Mouse (Mus musculus) testis, postnatal 10 days (tissue): Measurements from ENCODE around the gene Pgbd1.
A peak's percentile ranks its signal among the peaks of the same experiment; 100 is the strongest.

ENCODE experiments used
- DNase-seq: peaks from one replicate; pipeline ENCODE4 v3.0.0; 2021; ENCODE audit warnings: low spot score

Gene Pgbd1

DNA sequence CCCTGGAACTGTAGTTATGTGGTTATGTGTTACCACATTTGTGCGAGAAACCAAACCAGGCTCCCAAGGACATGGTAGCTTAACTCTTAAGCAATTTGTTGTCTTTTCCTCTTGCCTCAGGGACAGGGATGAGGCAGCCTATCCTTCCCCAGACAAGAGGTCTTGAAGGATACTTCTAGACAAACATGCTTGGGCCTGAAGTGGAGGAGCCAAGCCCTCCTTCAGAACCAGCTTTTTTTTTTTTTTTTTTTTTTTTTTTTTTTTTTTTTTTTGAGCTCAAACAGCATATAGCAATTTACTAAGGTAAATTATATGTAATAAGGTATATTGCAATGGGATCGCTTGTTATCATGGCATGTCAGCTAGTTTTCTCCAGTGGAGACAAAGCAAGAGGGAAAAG, 25.1 kb downstream of the Pgbd1 start:
- DNase-seq = no peak

DNA sequence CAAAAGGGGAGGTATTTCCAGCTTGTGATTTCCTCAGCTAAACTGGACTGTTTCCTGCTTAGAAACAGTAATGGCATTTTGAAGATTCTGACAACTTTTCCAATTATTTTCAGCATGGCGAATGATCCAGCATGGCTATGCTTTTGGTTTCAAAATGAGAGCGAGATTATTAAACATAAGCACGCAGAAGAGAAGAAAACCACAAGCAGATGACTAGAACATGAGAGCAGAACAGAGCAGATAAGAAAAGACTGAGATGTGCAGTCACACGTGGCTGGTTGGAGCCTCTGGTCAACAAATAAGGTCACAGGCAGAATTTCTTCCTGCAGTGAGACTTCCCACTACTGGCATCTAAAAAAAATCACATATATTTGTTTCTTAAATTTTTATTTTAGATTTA, 25.6 kb downstream of the Pgbd1 start:
- no peak for DNase-seq

DNA sequence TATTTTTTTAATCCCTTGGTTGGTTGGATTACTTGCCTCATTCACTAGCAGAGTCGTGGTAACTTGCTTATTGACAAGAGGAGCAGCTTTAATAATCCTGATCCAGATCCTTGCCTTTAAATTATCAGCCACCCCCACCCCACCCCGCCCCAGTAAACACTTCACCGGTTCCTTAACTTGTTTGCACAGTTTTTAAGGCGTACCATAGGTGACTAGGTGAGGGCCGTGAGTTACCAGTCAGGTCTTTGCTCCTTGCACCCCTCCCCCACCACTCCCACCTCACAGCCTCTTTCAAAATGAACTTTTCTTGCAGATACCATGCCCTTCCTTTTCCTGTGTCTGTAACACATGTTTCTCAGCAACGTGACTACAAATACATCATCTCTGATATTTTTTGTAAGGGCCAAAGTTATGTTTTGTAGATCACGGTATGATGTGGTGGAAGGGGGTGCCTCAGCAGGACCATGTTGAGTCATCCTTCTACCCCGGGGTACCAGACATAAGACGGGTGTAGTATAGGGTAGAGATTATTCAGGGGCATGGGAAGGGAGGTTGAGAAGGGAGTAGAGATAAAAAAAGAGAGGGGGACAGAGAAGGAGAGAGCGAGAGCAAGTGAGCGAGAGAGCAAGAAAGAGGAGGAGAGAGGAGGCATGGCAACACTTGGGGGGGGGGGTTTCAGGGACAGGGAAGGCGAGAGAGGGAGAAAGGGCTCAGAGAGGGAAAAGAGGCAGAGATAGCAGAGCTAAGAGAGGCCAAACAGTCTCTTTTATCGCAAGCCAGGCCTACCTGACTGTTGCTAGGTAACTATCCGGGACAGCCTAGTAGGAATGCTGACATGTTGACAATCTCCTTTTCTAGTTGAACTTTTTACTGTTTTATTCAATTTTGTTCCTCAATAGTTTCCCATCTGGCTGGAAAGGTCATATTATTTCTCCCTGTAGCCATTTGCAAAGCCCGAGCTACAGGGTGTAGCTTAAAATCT, 26.3 kb downstream of the Pgbd1 start:
- no peak for DNase-seq

DNA sequence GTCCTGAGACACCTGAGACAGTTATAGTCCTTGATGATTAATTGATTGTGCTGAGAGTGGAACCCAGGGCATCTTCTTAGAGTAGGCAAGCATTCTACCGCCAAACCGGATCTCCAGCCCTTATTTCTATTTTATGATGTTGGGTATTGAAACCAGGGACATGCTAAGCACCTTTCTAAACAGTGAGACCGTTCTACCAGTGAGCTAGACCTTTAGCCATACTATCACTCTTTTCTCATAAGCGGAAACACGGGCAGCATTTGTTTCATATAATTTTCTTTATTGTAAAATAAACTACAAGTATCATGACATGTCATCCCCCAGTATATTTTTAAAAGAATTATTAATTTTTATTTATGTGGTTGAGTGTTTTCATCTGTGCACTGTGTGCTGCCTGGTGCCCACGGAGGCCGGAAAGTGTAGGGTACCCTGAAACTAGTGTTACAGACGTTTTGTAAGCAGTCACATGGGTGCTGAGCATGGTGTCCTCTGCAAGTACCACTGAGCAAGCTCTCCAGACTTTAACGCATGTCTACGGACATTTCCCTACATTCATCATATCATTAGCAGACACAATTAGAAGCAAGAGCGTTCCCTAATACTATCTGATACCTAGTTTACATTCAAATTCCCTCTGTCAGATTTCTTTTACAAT, 31.9 kb downstream of the Pgbd1 start:
- DNase-seq = no peak

DNA sequence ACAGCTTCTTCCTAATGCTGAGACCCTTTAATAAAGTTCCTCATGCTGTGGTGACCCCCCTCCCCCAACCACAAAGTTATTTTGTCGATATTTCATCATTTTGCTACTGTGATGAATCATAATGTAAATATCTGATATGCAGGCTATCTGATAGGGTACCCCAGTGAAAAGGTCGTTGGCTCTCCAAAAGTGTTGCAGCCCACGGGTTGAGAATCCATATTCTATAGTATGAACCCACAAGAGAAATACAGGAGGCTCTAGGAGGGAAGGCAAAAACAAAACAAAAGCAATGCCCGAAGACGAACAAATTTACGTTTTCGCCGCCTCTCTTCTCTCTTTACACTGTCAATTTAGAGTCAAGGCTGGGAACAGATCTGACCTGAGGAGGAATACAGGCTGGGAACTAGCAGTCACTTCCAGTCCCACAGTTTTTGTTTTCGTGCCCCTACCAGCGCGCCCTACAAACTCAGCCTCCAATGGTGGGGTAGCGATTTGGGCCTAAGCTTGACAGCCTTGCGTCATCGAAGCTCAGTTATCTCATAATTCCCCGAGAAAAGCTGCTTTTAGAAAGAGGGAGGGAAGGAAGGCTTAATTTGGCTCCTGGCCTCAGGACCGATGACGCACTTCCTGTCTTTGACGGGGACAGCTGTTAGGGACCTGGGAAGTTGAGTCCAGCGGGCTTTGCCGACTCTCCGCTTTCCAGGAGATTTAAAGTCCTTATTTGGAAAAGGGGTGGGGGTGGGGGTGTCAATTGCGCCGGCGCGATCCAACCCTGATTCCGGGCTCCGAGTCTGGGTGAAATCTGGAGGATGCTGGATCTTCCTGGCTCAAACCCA, 32.7 kb downstream of the Pgbd1 start:
- DNase-seq = peak; percentile 77

DNA sequence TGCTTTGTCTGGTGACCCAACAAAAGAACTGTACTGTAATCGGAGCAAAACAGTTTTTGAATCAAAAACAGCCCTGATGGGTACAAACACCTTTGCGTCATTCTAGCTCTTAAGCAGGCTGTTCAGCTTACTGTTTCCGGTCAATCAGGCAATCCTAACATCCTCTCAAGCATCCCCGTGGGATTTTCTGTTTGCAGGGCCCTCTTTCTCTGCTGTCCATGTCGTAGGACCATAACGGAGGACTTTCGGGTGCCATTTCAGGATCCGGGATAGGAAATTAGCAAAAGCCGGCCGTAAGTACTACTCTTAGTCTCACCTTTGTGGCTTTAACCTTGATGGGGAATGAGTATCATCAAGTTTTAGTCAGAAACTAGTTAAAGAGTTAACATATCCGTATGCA, 33.5 kb downstream of the Pgbd1 start:
- DNase-seq = no peak

DNA sequence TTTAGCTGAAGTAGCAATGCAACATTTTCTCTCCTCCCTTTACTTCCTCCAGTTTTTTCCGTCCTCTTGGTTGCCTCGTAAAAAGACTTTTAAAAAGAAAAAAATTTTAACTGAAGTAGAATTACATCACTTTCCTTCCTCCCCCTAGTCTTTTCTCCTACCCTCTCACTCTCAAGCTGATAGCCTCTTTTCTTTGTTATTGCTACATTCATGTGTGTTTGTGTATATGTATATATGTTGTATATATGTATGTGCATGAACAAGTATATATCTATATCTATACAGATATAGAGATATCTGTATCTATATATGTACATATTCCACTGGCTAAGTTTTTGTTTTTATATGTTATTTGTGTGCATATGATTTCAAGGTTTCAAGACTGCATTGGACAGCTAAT, 38.0 kb downstream of the Pgbd1 start:
- DNase-seq = no peak

DNA sequence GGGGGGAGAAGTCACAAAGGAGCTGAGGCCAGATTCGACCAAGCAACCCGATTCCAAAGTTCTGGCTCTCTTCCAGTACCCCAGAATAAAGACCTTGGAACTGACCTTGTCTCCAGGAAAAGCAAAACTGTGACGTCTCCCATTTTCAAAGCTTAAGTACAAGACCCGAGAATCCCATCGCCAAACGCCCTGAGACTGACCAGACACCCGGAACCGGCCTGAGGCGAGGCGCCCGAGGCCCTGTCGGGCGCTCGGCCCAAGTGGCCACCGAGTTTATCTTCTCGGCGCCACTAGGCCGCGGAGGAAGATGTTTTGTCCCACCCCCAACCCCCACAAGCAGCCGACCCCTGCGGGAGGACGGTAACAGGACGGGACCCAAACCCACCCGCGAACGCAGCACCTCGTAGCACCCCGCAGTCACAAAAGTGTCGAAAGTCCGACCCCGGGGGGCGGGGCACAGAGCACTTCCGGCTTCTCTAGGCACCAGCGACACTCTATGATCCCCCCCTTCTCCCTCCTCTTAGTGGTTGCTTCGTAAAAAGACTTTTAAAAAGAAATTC, 38.5 kb downstream of the Pgbd1 start, which contains the start of gene Zkscan3:
Gene Zkscan3, minus strand, starts transcription at position 469 of the 560 bp plus-strand sequence.
- DNase-seq = peak; percentile 93

DNA sequence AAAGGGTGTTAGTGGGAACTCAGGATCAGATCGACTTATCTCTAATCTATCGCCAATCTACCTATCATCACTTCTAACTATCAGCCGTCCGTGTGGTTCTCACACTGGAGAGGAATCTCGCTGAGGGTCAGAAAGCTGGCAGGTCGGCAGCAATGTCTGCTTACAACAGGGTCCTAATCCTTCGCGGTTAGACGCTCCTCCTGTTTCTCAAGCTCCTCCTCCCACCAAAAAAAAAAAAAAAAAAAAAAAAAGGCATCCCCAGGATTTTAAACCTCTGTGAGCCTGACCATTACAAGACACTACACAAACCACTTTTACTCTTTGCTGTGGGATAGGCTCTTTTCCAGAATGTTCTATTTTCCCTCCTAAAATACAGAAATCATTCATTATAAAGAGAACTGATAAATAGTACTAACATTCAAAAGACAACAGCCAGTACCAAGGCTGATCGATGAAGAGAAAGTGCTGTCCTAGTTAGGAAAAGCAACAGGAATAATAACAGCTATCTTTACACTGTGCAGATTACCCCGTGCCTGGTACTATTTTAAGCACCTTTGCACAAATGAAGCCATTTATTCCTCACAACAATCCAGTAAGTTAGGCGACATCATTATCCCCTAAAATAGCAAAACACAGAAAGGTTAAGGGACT, 39.1 kb downstream of the Pgbd1 start:
- DNase-seq = no peak

DNA sequence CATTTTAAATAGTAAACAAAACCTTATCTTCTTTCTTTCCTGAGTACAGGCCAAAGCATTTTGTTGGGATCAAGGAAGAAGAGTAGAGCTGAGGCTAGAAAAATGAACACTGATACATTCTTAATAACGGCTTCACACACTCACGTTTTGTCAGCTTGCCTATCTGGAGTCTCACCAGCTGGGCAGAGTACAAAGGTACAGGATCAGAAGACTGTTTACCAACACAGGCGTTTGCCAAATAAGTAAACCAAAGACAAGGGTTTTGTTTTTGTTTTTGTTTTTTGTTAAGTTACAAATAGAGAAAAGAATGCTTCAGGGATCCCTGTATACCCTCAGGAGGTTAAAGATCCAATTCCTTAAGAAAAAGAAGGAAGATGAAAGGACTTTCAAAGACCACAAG, 39.7 kb downstream of the Pgbd1 start:
- no peak for DNase-seq

DNA sequence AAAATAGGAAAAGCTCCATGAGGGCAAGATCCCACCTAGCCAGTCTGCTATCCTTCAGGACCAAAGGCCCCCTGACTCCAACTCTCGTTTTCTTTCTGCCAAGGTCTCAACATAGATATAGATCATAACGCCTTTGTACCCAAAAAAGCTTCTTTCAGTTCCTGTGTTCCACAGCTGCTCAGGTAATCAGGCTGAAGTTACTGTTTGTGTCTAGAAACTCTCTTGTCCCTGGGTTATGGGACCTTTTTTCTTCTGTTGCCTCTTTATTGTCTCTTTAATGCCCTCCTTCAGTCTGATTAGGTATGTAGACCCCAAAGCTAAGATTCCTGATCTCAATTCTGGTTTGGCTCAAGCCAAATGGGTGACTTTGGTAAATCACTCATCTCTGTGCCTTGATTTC, 43.4 kb downstream of the Pgbd1 start:
- DNase-seq = no peak

DNA sequence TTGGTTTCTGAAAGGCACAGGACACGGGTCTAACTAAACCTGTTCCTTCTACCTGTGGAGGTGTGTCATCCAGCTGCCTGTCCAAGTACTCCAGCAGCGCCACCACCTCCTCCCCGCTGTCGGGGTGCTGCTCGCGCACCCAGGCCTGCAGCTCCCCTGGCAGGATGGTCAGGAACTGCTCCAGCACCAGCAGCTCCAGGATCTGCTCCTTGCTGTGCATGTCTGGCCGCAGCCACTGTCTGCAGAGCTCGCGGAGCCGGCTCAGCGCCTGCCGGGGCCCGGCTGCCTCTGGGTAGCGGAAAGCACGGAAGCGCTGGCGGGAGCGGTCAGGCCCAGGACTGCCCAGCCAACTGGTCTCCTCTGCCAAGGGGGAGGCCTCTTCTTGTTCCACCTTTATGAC, 44.8 kb downstream of the Pgbd1 start:
- peak; percentile 44 for DNase-seq

DNA sequence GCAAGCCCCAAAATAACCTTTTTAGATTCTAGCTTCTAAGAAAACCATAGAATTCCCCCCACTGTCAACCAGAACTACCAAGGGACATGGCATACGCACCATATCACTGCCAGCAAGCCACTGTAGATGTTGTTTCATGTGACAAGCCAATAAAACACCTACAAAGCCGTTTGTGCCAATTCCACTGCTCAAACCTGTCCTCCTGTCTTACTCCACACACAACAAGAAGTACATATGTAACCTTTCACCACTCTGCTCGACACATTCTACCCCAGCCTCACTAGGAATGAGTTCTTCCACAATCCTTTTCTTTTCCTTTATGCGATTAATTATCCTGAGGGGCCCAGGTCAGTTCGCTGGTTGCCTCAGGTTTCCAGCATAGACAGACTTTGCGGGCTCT, 45.2 kb downstream of the Pgbd1 start:
- no peak for DNase-seq

DNA sequence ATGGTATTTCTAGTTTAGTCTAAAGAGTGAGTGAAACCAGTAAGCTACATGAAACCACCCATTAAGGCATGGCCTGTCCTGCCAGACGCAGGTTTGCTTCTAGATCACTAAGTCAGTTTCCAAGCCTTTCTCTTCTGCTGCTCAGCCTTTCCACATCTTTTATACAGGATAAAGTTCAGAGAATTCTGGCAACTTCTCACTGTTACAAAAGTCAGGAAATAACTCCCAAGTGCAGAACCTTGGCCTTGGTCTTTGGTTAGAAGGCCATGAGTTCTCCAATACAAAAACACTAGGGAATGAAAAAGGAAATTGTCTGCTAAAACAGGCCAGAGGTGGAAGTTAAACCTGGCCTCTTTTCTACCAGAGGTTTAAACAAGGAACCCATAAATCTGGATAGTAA, 45.6 kb downstream of the Pgbd1 start:
- DNase-seq = no peak

DNA sequence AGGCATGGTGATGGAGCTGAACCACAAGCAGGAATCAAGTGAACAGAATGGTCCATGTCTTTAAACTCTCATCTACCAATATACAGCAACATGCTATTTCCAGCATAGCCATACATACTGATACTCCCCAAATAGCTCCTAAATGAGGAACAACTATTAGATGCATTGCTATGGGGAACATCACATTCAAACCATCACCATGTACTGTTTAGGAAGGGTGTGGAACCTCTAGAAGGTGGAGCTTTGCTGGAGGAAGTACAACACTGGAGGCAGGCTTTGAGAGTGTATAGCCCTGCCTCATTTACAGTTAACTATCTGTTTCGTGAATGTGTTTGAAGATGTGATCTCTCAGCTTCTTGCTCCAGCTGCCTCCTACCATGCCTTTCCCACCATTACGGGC, 63.1 kb downstream of the Pgbd1 start:
- DNase-seq = no peak

DNA sequence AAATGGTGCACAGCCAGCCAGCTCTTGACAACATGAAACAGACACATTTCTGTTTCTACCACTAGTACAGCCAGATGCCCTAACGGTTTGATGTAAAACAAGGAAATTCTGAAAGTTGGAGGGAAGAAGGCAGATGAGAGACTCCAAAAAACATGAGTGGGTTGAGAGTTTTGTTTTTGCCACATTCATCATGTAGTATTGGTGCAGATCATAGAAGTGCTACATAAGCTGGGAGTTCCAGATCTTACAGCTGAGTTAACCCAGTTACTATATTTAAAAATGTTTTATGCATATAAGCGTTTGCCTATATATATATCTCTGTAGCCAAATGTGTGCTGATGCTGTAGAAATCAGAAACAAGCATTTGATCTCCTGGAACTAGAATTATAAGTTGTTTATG, 68.2 kb downstream of the Pgbd1 start:
- no peak for DNase-seq
